Mouse (Mus musculus) embryonic facial prominence, embryonic 13.5 days (tissue): Measurements from ENCODE around the gene Astn1. TPM values are rescaled to one million over a fixed set of nuclear protein-coding genes. Genes with fewer than 3 reads are reported as not detected.

Experiments used
- ATAC-seq: fragments of 200-750 bp; cut with Nextera tagmentation; 2 replicates; pipeline ENCODE4 v1.8.0; 2017; ENCODE audit warnings: low read depth; ENCODE audit not compliant: insufficient number of reproducible peaks, insufficient read depth, low FRiP score, low TSS enrichment
- H3K27ac ChIP-seq: fragments of 300-500 bp; sonication (generic); 2 replicates; pipeline ENCODE4 v1.5.1; 2015; ENCODE audit warnings: moderate library complexity, mild to moderate bottlenecking, inconsistent platforms
- H3K27me3 ChIP-seq: fragments of 300-500 bp; sonication (generic); 2 replicates; pipeline ENCODE4 v1.6.1; 2015; ENCODE audit warnings: mild to moderate bottlenecking, inconsistent platforms
- H3K36me3 ChIP-seq: fragments of 300-500 bp; sonication (generic); 2 replicates; pipeline ENCODE4 v1.6.1; 2015; ENCODE audit warnings: mild to moderate bottlenecking, inconsistent platforms
- H3K4me1 ChIP-seq: fragments of 300-500 bp; sonication (generic); 2 replicates; pipeline ENCODE4 v1.6.1; 2015; ENCODE audit warnings: inconsistent platforms
- H3K4me2 ChIP-seq: fragments of 300-500 bp; sonication (generic); 2 replicates; pipeline ENCODE4 v1.6.1; 2015; ENCODE audit warnings: moderate library complexity, mild to moderate bottlenecking, inconsistent platforms
- H3K4me3 ChIP-seq: fragments of 300-500 bp; sonication (generic); 2 replicates; pipeline ENCODE4 v1.5.1; 2015; ENCODE audit warnings: mild to moderate bottlenecking, inconsistent platforms
- H3K9ac ChIP-seq: fragments of 300-500 bp; sonication (generic); 2 replicates; pipeline ENCODE4 v1.6.1; 2015; ENCODE audit warnings: mild to moderate bottlenecking, inconsistent platforms
- H3K9me3 ChIP-seq: fragments of 300-500 bp; sonication (generic); 2 replicates; pipeline ENCODE4 v1.6.1; 2016; ENCODE audit warnings: inconsistent platforms
- whole genome bisulfite sequencing: fragments of 180-500 bp; shearing (Covaris S2); methylation state at CpG from one replicate; pipeline ENCODE4 v1.1.7; 2015; ENCODE audit warnings: mixed read lengths; 5-methylcytosine and 5-hydroxymethylcytosine counted together
- polyA plus RNA-seq: library from polyadenylated mRNA; unstranded; fragments of >200 nt; fragmentation: Nextera tagmentation; extraction: Ambion mirVana; gene quantifications from 2 replicates; pipeline ENCODE4 v1.2.1, GENCODE M21; 2015

Astn1 gene
- polyA plus RNA-seq, 1 experiment from 2014 or later = 5.6 TPM

DNA sequence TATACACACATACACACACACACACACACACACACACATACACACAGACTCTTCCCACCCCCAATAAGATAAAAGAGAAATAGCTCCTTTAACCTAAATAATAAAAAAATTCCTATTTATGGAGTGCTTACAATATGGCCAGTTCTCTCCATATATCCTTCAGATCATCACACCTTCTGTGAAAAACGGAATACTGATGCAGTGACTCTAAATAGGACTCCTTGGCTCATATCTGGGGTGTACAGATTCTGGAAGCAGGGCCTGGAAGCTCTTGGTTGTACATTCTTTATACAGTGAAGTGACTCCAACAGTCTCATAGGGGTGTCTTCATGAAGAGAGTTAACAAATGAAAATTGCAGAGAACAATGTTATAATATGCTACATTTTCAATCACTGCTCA is 60.7 kb downstream of the Astn1 start:
- no peak overlapping the region for H3K27ac ChIP-seq
- H3K4me1 ChIP-seq = no peaks in the 10 kb centered on the region
- WGBS = 69% methylated on average over 1 of the region's 1 CpGs
- no peaks in the 10 kb centered on the region for H3K27me3 ChIP-seq
- no peaks in the 10 kb centered on the region for H3K36me3 ChIP-seq
- no peak overlapping the region for H3K9ac ChIP-seq
- H3K4me3 ChIP-seq = no peak overlapping the region
- no peak for ATAC-seq
- no peak overlapping the region for H3K4me2 ChIP-seq
- no peaks in the 10 kb centered on the region for H3K9me3 ChIP-seq

- no peak overlapping the region for H3K9ac ChIP-seq
- H3K9me3 ChIP-seq = no peaks in the 10 kb centered on the region
- 0 out of 2 replicates have a peak, but pooled peaks cover 6% of the 10 kb centered on the region for H3K4me1 ChIP-seq
- no peak overlapping the region for H3K4me2 ChIP-seq
- H3K36me3 ChIP-seq = no peaks in the 10 kb centered on the region
- no peak for ATAC-seq
- no peaks in the 10 kb centered on the region for H3K27me3 ChIP-seq
- WGBS = 82% methylated on average over 1 of the region's 1 CpGs
- no peak overlapping the region for H3K27ac ChIP-seq
- no peak overlapping the region for H3K4me3 ChIP-seq
Observed at GRCm38 (mm10) chr1:158446071-158446470, 84.0 kb downstream of the Astn1 start.

DNA sequence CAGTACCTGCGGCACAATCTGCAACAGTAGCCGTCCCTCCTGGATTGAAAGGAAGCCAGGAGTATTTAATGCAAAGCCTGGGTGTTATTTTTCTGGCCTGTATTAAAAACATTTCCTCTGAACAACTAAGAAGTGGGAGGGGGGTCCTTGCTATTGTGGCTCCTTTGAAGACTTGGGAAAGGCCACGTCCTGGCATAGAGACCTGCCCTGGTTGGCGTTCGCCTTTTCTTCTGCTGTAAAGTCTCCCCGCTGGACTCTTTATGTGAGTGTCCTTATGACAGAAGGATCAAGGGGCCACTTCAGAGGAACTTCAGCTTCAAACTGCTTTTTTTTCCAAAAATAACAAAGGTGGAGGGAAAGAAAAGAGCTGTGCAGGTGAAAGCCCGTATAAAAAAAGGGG is 85.9 kb downstream of the Astn1 start:
- no peak overlapping the region for H3K4me2 ChIP-seq
- H3K27ac ChIP-seq = no peak overlapping the region
- no peaks in the 10 kb centered on the region for H3K9me3 ChIP-seq
- H3K4me1 ChIP-seq = 0 out of 2 replicates have a peak, but pooled peaks cover 6% of the 10 kb centered on the region
- H3K4me3 ChIP-seq = no peak overlapping the region
- 73% methylated on average over 7 of the region's 7 CpGs for WGBS
- no peak for ATAC-seq
- H3K36me3 ChIP-seq = no peaks in the 10 kb centered on the region
- H3K9ac ChIP-seq = no peak overlapping the region
- H3K27me3 ChIP-seq = no peaks in the 10 kb centered on the region

GRCm38 (mm10) chr1:158452675-158453074 is 90.6 kb downstream of the Astn1 start:
- Histone ChIP-seq H3K4me1 (0 out of 2 replicates have a peak, but pooled peaks cover 3% of the 10 kb centered on the region), H3K36me3 (no peaks in the 10 kb centered on the region), H3K27me3 (no peaks in the 10 kb centered on the region), H3K27ac (no peak overlapping the region), H3K4me2 (no peak overlapping the region), H3K9me3 (no peaks in the 10 kb centered on the region), H3K4me3 (no peak overlapping the region), H3K9ac (no peak overlapping the region)
- ATAC-seq = 0 out of 2 replicates have a peak, but pooled peaks have one; percentile 52

DNA sequence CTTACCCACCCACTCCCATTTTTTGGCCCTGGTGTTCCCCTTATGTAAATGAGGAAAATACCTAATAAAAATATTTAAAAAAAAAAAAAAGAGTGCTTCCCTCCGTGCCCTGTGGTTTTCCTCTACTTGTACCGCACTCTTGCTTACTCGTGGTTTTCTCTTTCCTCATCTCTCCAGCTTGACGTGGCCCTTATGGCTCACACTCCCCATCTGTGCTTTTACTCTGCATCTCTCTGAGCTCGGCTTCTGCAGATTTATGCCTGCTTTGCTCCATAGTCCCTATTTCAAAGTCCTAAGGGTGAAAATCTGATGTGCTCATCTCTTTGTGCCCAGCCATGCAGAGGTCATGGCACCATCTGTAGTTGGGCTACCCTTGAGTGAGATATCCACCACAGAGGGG is 91.5 kb downstream of the Astn1 start:
- no peak overlapping the region for H3K4me2 ChIP-seq
- no peak overlapping the region for H3K9ac ChIP-seq
- no peaks in the 10 kb centered on the region for H3K36me3 ChIP-seq
- no peak overlapping the region for H3K27ac ChIP-seq
- H3K27me3 ChIP-seq = no peaks in the 10 kb centered on the region
- H3K9me3 ChIP-seq = no peaks in the 10 kb centered on the region
- H3K4me3 ChIP-seq = no peak overlapping the region
- H3K4me1 ChIP-seq = no peaks in the 10 kb centered on the region
- no peak for ATAC-seq
- 83% methylated on average over 5 of the region's 5 CpGs for WGBS

DNA sequence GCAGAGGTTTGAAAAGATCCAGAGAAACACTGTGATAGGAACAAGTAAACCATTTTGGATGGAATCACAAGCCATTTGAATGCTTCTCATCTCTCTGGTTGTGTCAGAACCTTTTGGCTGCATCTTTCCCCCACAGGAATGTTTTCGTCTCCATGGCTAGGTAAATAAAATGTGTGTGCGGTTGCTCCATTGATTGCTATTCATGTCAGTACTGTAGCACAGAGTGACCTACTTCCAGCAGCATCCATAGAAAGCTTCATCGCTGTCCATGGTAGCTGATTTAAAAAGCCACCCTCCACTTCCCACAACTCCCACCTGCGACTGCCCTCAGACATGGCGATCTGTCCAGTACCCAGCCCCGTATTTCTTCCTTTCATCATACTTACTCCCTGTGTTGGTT is 101.9 kb downstream of the Astn1 start:
- Histone ChIP-seq H3K36me3 (no peaks in the 10 kb centered on the region), H3K9ac (no peak overlapping the region), H3K27ac (no peak overlapping the region), H3K9me3 (no peaks in the 10 kb centered on the region), H3K4me2 (no peak overlapping the region), H3K4me3 (no peak overlapping the region), H3K27me3 (no peaks in the 10 kb centered on the region), H3K4me1 (no peaks in the 10 kb centered on the region)
- 63% methylated on average over 6 of the region's 6 CpGs for WGBS
- ATAC-seq = no peak

GRCm38 (mm10) chr1:158465286-158465685 is 103.2 kb downstream of the Astn1 start:
- Histone ChIP-seq H3K36me3 (no peaks in the 10 kb centered on the region), H3K27me3 (no peaks in the 10 kb centered on the region), H3K9me3 (no peaks in the 10 kb centered on the region), H3K4me1 (no peaks in the 10 kb centered on the region), H3K4me2 (no peak overlapping the region), H3K4me3 (no peak overlapping the region), H3K27ac (no peak overlapping the region), H3K9ac (no peak overlapping the region)
- 49% methylated on average over 6 of the region's 6 CpGs for WGBS
- no peak for ATAC-seq

DNA sequence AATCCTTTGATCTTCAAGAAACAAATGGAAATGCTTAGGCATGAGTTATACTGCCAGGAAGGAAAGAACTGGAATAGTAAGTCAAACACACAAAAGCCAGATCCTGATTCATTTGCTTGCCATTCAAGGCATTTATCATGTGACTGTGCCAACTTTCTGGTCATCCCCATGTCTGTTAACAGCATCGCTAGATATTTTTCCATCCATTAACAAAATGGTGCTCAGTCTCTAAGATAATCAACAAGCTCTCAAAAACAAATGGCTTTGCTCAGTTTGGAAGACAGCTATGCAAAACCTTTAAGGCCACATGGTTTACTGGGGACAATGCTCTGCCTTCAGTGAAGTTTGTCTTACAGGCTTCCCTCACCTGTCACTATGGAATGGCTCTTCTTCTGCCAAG is 115.8 kb downstream of the Astn1 start:
- no peaks in the 10 kb centered on the region for H3K9me3 ChIP-seq
- no peaks in the 10 kb centered on the region for H3K27me3 ChIP-seq
- H3K4me3 ChIP-seq = no peak overlapping the region
- WGBS = 91% methylated on average over 1 of the region's 1 CpGs
- no peak overlapping the region for H3K4me2 ChIP-seq
- no peak overlapping the region for H3K27ac ChIP-seq
- H3K36me3 ChIP-seq = no peaks in the 10 kb centered on the region
- H3K9ac ChIP-seq = no peak overlapping the region
- H3K4me1 ChIP-seq = no peaks in the 10 kb centered on the region
- ATAC-seq = no peak

GRCm38 (mm10) chr1:158480285-158480684 is 118.2 kb downstream of the Astn1 start:
- no peaks in the 10 kb centered on the region for H3K9me3 ChIP-seq
- 79% methylated on average over 6 of the region's 6 CpGs for WGBS
- H3K27me3 ChIP-seq = no peaks in the 10 kb centered on the region
- no peak overlapping the region for H3K4me2 ChIP-seq
- no peak overlapping the region for H3K4me3 ChIP-seq
- H3K4me1 ChIP-seq = no peaks in the 10 kb centered on the region
- no peak overlapping the region for H3K27ac ChIP-seq
- ATAC-seq = no peak
- no peak overlapping the region for H3K9ac ChIP-seq
- H3K36me3 ChIP-seq = no peaks in the 10 kb centered on the region

- Histone ChIP-seq H3K4me2 (no peak overlapping the region), H3K4me3 (no peak overlapping the region), H3K9me3 (no peaks in the 10 kb centered on the region), H3K27ac (no peak overlapping the region), H3K36me3 (no peaks in the 10 kb centered on the region), H3K9ac (no peak overlapping the region), H3K27me3 (no peaks in the 10 kb centered on the region), H3K4me1 (no peaks in the 10 kb centered on the region)
- 77% methylated on average over 2 of the region's 2 CpGs for WGBS
- no peak for ATAC-seq
Observed at GRCm38 (mm10) chr1:158483733-158484132, 121.7 kb downstream of the Astn1 start.

DNA sequence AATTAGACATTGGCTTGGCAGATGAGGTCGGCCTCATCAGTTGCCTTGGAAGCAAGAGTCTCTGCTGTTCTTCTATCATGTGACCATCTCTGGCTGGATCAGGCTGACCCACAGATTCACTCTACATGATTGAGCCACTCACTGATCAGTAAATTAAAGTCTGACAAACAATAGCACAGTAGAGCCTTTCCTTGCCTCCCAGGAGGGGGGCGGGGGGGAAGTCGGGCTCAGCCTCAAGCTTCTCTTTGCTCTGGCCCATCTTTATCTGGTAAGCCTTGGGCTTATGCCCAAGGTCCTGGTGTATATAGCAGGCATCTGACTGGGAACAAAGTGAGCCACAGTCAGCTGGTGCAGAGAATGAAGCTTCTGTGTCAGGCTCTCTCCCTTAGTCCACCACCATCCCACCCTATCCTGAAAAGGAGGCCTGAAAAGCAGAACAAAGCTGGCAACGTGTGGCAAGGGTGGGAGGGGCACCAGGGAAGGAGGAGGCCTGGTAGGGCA is 127.5 kb downstream of the Astn1 start:
- no peak overlapping the region for H3K27ac ChIP-seq
- WGBS = 25% methylated on average over 4 of the region's 4 CpGs

GRCm38 (mm10) chr1:158490175-158490574 is 128.1 kb downstream of the Astn1 start:
- Histone ChIP-seq H3K9ac (no peak overlapping the region), H3K4me3 (no peak overlapping the region), H3K4me1 (0 out of 2 replicates have a peak, but pooled peaks cover 3% of the 10 kb centered on the region), H3K27ac (no peak overlapping the region), H3K9me3 (no peaks in the 10 kb centered on the region), H3K27me3 (no peaks in the 10 kb centered on the region), H3K36me3 (no peaks in the 10 kb centered on the region), H3K4me2 (no peak overlapping the region)
- no peak for ATAC-seq
- WGBS = 51% methylated on average over 1 of the region's 1 CpGs

More for the DNA sequence above, 127.5 kb downstream of the Astn1 start:
- ATAC-seq = 0 out of 2 replicates have a peak, but pooled peaks have one; percentile 62
- Histone ChIP-seq H3K27me3 (no peaks in the 10 kb centered on the region), H3K9me3 (no peaks in the 10 kb centered on the region), H3K4me2 (no peak overlapping the region), H3K4me3 (no peak overlapping the region), H3K36me3 (no peaks in the 10 kb centered on the region), H3K4me1 (0 out of 2 replicates have a peak, but pooled peaks cover 3% of the 10 kb centered on the region), H3K9ac (no peak overlapping the region)
